Mouse (Mus musculus) CH12F3 (cell line): ENCODE measurements at regions not wholly inside any gene's neighbourhood (a gene's known extent, or its start where the extent isn't known, plus 50 kb on each side); places are given as distances from the start of the nearest gene placed in this dataset.

Source experiments
- in situ Hi-C: fragments of 300-500 bp; cut with MboI; formaldehyde crosslinking; loops from 2 replicates; pipeline ENCODE4 v1.14.3; 2020; ENCODE audit warnings: low sequenced_read_pairs

DNA sequence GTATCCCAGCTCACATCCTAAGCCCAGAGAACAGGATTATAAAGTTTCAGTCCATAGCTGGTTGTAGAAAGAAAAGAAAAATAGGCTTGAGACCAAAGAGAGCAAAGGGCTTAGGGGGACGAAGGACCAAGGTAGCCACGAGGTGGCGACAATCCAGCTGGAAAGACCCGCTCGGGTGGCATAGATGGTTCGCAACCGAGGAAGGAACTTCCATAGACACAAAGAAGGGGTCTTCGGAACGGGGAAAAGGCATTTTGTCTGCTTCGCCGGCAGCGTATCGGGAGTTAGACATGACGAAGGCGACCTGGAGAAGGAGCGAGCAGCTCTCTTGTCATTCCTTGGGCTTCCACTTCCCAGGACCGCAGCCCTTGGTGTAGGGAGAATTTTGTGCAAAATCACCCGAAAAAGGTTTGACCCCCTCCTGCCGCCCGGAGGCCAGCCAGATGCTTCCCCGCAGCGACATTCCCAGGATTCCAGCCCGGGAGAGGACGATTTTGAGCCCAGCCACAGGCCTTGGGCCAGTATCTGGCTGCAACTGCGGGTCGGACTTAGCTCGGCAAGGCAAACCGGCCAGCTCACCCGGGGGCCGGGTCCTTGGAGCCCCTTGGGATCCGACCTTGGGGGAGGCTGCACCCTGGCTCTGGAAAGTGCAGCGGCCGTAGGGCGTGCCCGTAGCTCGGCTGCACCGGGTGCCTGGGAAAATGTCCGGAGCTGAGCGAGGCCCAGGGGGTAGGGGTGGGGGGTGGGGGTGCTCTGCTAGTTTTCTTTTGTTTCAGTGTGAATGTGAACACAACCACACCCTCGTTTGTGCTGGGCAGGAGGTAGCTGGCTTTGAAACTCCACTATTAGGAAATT, 184.5 kb upstream of the Foxn2 start:
- in situ Hi-C loops: loop anchor here (5.0 to 25.0 kb wide), 2 partner anchors 256 to 381 kb away; no protein-coding TSS in a partner anchor

DNA sequence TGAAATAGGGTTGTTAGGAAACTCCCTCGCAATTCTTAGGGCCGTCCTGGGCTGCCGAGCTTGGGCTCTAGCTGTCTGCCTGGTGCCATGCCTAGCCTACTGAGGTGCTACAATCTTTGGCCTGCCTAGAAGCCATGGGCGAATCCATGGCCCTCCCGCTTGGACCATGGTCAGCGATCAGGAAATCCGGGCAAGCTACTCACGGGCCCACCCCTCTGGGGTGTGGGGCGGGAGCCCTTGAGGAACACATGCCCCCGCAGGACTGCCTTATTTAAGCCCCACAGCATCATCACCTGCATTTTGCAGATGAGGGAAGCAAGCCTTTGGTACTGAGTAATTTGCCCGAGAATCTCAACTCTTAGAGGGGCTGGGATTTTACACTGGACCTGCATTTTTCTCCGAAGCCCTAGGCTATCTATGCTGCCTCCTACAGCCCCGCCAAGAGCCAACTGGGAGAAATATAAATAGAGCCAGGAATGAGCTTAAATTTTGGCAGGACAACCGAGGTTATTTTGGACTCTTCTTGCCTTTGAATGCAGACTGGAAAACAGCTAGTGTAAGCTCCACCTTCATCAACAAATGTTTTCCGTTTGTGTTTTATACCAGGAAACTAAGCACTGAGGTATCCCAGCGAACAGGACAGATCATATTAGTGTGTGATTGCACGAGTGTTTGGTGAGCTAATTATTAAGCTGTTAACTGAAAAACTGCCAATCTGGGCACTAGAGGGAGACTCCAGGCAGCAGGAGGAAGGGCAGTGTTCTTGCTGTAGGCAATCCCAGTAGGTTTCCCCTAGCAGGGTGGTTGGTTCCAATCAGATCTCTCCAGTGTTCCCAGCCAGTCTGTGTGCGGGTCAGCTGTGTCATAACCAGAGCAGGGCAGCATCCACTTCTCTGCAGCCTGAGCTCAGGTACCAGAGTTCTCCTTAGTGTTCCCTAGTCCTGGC, 183.6 kb upstream of the Foxn2 start:
- in situ Hi-C loops: loop anchor here (5.0 to 25.0 kb wide), 2 partner anchors 255 to 380 kb away; no protein-coding TSS in a partner anchor

DNA sequence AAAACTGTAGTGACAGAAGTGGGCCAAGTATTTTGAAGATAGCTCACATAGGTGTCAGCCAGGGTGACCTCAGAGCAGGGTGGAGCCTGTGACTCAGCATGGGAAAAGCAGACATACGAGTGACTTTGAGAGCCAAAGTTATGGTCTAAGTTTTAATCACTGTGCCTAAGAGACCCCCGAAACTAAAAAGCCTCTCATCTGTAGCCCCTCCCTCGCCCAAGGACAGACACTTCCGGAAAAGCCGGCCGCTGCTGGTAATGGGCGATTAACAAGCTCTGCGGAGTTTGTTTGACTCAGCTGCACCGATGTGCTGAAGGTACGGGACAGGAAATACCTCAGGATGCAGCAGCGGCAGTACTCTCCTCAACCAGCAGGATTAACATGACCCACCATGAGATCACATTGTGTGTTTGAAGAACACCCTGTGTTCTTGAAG, 182.1 kb upstream of the Foxn2 start:
- in situ Hi-C loops: loop anchor here (5.0 to 25.0 kb wide), 2 partner anchors 254 to 379 kb away; no protein-coding TSS in a partner anchor

DNA sequence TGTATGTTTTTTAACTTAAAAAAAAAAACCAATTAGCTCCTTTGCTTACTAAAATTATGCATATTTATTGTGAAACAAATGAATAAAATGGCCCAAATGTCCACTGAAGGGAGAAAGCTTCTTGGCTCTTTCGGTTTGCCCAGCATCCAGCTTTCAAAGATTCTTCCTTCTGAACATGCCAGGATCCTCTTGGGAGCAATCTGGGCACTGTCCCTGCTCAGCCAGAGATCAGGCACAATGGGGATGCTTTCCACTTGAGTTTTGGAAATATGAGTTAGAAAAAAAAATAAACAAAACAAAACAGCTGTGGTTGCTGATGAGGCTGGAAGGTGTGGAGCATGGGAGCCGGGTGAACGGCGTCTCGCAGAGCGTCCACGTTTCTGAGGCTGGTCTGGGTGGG, 180.3 kb upstream of the Foxn2 start:
- in situ Hi-C loops: loop anchor here (25.0 kb wide), 1 partner anchor 377 kb away; no protein-coding TSS in a partner anchor

- in situ Hi-C loops: loop anchor here (25.0 kb wide), 1 partner anchor 376 kb away; no protein-coding TSS in a partner anchor
These were observed 179.7 kb upstream of the Foxn2 start for GRCm38 (mm10) chr17:88260826-88261225.

GRCm38 (mm10) chr17:88261556-88261955, 179.0 kb upstream of the Foxn2 start:
- in situ Hi-C loops: loop anchor here (25.0 kb wide), 1 partner anchor 376 kb away; no protein-coding TSS in a partner anchor

GRCm38 (mm10) chr17:88262326-88263187, 178.0 kb upstream of the Foxn2 start:
- in situ Hi-C loops: loop anchor here (25.0 kb wide), 1 partner anchor 375 kb away; no protein-coding TSS in a partner anchor

DNA sequence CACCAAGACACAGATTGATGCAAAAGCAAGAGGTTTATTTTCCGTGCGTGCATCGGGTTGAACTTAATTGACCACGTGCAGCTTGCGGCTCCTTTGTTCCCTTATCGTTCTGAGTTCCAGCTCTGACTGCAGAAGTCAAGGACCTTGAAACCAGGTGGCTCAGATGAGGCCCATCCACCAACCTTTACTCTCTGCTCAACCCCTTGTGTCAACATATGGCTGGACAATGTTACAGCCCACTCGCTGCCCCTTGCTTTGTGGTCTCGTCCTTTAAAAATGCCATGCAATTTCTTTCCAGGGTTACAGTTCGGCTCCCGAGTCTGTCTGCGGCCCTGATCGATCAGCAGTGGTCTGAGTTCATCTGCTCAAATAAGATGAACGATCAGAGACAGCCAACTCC, 175.2 kb upstream of the Foxn2 start:
- in situ Hi-C loops: loop anchor here (25.0 kb wide), 1 partner anchor 372 kb away; no protein-coding TSS in a partner anchor

- in situ Hi-C loops: loop anchor here (25.0 kb wide), 1 partner anchor 369 kb away; no protein-coding TSS in a partner anchor
These were observed 172.3 kb upstream of the Foxn2 start for GRCm38 (mm10) chr17:88268216-88268615.

DNA sequence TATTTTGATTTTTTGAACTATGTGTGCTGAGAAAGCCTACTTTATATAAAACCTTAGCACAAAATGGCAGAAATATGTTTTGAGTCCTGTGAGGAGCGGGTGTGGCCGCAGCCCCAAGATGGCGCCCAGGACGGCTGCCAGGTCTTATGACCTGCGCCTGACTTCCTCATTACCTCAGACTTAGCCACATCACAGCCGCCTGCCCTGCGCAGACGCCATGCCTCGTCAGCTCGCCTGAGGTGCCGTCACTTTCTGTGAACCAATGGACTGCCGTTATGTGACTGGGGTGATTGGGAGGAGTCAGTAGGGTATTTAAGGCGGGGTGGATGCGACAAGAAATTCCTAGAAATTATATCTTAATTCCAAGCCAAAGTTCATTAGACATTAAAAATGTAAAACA, 171.7 kb upstream of the Foxn2 start:
- in situ Hi-C loops: loop anchor here (25.0 kb wide), 1 partner anchor 368 kb away; no protein-coding TSS in a partner anchor

DNA sequence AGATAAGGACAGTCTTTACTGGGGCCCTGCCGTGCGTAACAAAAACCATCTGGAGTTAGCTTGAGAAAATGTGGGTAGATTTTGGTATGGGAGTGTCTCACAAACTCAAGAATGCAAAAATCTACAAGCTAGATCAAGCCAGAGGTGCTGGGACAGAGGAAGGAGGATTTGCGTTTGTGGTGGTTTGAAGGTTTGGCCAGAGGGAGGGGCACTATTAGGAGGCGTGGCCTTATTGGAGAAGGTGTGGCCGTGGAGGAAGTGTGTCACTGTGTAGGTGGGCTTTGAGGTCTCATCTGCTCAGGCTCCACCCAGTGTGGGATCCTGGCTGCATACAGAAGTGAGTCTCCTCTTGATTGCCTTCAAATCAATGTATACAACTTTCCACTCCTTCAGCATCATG, 169.6 kb upstream of the Foxn2 start:
- in situ Hi-C loops: loop anchor here (25.0 kb wide), 1 partner anchor 366 kb away; no protein-coding TSS in a partner anchor

DNA sequence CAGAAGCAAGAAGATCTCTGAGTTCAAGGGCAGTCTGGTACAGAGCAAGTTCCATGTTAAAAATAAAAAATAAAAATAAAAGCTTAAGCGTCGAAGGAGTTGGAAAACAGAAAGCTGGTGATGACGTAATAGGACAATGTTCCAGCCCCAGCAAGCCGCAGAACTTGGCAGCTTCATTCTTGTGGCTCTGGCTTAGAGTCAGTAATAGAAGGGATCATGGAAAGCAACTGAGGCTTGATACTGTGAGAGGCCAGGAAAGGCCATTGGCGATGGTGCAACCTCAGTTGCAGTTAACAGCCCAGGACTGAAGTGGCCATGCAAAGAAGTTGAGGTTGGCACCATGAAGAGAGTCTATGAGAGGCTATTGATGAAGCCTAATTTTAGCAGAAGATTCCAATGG, 168.3 kb upstream of the Foxn2 start:
- in situ Hi-C loops: loop anchor here (25.0 kb wide), 1 partner anchor 365 kb away; no protein-coding TSS in a partner anchor

DNA sequence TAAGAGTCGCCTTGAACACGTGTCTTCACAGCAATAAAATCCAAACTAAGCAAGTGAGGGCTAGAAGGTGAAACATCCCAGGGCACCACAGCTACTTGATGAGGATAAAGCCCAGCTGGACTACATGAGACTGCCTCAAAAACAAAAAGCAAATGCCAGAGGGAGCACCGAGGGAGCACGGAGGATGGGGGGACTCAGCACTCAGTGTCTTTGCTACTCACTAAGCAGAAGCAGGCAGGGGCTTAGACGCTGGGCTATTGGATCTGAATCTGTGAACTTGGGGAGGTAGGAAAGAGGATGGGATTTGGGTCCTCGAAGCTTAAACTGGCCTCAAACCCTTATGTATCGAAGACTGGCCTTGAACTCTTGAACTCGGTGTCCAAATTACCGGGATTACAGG, 167.0 kb upstream of the Foxn2 start:
- in situ Hi-C loops: loop anchor here (25.0 kb wide), 1 partner anchor 364 kb away; no protein-coding TSS in a partner anchor

DNA sequence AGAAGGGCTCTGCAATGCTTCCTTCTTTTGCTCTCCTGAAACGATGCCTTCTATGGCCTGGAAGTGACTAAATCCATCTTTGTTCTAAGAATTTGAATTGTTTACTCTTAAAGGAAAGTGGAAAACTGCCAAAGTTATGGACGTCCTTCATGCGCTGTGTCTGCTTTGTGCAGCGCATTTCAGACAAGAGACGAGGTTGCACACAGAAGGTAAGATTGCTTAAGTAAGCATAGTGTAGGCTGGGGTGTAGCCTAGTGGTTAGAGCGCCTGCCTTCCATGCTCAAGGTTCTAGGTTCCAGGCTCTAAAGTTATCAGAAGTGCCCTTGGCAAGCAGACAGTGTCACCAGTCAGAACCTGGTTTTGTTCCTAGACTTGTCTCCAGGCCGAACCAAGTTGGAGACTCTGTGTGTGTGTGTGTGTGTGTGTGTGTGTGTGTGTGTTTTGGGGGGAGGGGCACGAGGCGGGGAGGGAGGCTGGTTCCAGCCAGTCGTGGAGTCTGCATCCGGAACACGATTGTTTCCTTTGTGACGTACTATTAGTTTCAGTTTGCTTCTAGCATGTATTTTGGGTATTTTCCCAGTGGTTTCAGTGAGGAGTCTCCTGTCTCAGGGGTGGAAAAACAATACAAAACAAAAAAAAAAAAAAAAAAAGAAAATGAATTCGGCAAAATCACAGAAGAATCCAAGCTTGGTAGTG, 166.4 kb upstream of the Foxn2 start:
- in situ Hi-C loops: loop anchor here (25.0 kb wide), 1 partner anchor 363 kb away; no protein-coding TSS in a partner anchor

DNA sequence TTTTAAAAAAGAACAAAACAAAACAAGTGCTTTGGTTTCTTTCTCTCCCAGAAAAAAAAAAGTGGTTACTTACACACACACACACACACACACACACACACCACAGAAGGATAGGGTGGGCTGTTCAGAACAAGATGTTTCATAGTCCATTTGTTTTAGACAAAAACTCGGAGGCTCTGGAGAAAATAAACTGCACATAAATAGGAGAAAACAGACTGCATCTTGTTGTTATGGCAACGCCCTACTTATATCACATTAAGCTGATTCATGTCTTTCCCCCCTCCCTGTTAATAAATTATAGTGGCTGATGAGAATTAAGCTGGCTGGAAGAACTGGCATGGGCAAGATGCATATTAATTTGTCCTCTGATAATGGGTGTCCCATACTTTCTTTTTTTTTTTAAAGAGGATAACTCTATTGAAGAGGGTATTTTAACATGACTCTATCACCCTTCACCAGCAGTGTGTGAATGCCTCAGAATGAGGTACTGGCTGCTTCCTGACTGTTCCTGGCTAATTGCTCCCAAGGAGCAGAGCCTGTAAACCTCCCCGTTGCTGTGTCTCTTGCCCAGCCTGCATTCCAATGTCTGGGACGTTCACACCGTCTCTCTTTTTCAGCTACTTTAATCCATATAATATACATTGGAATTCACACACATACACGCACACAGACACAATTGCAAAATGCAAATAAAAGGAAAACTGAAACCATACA, 165.6 kb upstream of the Foxn2 start:
- in situ Hi-C loops: loop anchor here (25.0 kb wide), 1 partner anchor 362 kb away; no protein-coding TSS in a partner anchor

GRCm38 (mm10) chr17:88279656-88280055, 160.9 kb upstream of the Foxn2 start:
- in situ Hi-C loops: no loop called here

DNA sequence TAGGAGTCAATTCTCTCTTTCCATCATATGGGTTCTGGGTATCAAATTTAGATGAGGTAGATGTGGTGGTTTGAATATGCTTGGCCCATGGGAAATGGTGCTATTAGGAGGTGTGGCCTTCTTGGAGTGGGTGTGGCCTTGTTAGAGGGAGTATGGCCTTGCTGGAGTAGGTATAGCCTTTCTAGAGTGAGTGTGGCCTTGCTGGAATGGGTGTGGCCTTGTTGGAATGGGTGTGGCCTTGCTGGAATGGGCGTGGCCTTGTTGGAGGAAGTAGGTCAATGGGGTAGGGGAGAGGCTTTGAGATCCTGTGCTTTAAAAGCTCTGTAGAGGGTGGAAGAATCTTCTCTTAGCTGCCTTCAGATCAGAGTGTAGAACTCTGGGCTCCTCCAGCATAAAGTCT, 157.8 kb upstream of the Foxn2 start:
- in situ Hi-C loops: no loop called here

- in situ Hi-C loops: no loop called here
These were observed 156.0 kb upstream of the Foxn2 start for GRCm38 (mm10) chr17:88284477-88284876.
